Comparison of ENCODE assay signal across 14 mouse cellular contexts in the genomic region with DNA sequence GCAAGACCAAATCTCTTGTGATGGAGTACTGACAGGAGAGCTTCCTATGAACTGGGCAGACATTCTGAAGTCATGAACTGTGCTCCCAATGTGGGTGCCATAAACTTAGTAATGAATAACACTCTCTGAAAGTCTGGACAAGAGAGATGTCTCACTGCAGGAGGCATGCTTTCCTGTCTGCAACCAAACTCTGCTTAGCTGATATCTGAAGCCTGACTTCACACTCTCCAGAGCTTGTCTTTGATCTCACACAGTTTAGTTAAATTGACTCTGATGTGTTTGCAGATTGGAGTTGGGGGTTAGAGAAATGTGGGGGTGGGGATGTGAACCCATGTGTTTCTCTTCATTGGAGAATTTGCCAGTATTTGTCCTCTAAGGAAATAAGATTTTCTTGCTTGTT.
"Had no signal": no experiment of that assay in that cellular context is flagged by ENCODE, and none has a peak within 500 bp of the region (broad histone marks: within the 10 kb centered on the region; RNA-seq: fewer than 3 reads in every experiment).

No protein-coding gene starts in this region.

- DNase-seq: kidney, adult 2 months; kidney, postnatal 14 days; lung, postnatal 14 days; retina, postnatal 1 day; thymus, adult 2 months had no signal

- H3K9ac ChIP-seq: kidney, embryonic 15.5 days; limb, embryonic 15.5 days; liver, embryonic 12.5 days; midbrain, embryonic 15.5 days; neural tube, embryonic 12.5 days; stomach, embryonic 15.5 days had no signal

- ATAC-seq: intestine, embryonic 16.5 days; liver, embryonic 12.5 days; midbrain, embryonic 15.5 days had no signal

- H3K27me3 ChIP-seq: kidney, embryonic 15.5 days; limb, embryonic 15.5 days; liver, embryonic 12.5 days; midbrain, embryonic 15.5 days; neural tube, embryonic 12.5 days; stomach, embryonic 15.5 days had no signal

- H3K36me3 ChIP-seq: kidney, embryonic 15.5 days; limb, embryonic 15.5 days; liver, embryonic 12.5 days; midbrain, embryonic 15.5 days; neural tube, embryonic 12.5 days; stomach, embryonic 15.5 days had no signal

- H3K4me2 ChIP-seq: kidney, embryonic 15.5 days; limb, embryonic 15.5 days; liver, embryonic 12.5 days; midbrain, embryonic 11.5 days; midbrain, embryonic 15.5 days; neural tube, embryonic 12.5 days; stomach, embryonic 15.5 days had no signal

- H3K4me1 ChIP-seq: limb, embryonic 15.5 days; liver, embryonic 12.5 days; neural tube, embryonic 12.5 days; stomach, embryonic 15.5 days had no signal

- H3K9me3 ChIP-seq: kidney, embryonic 15.5 days; limb, embryonic 15.5 days; liver, embryonic 12.5 days; midbrain, embryonic 15.5 days; neural tube, embryonic 12.5 days; stomach, embryonic 15.5 days had no signal

- H3K4me3 ChIP-seq: kidney, embryonic 15.5 days; left cerebral cortex, adult 2 months; limb, embryonic 15.5 days; liver, embryonic 12.5 days; midbrain, embryonic 15.5 days; neural tube, embryonic 12.5 days; stomach, embryonic 15.5 days had no signal

- H3K27ac ChIP-seq: kidney, embryonic 15.5 days; left cerebral cortex, adult 2 months; limb, embryonic 15.5 days; liver, embryonic 12.5 days; midbrain, embryonic 15.5 days; neural tube, embryonic 12.5 days; stomach, embryonic 15.5 days had no signal
